Mouse (Mus musculus): Measurements from ENCODE around the gene Nle1.

Nle1 gene

GRCm38 (mm10) chr11:82914711-82915352 lies 6.6 kb upstream of the Nle1 start:
- peak; percentile 74 for DNase-seq

- DNase-seq = no peak
Measured at GRCm38 (mm10) chr11:82910679-82911389, 2.6 kb upstream of the Nle1 start.

DNA sequence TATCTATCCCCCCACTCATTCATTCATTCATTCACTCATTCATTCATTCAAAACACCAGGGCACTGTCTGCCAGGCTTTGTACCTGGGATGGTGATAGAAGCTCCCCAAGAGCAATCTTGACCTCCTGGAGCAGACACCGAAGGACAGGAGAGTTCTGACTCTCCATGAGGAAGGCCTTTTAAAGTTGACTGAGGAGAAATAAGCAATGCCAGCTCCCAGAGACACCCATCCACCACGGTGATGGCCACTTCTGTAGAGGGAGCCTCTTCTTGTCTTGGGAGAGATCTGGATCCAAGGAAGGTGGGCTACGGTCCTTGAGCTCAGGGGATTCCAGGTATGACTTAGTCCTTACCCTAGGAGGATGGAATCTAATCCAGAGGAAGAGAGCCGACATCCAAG lies 2.0 kb upstream of the Nle1 start, which contains the start of gene Unc45b:
Unc45b (plus strand) TSS at position 301 of the 400 bp plus-strand sequence.
- no peak for DNase-seq

- no peak for DNase-seq
Measured at GRCm38 (mm10) chr11:82908608-82908989, 388 bp upstream of the Nle1 start.

- DNase-seq = no peak
Measured at GRCm38 (mm10) chr11:82905816-82906215, 2.4 kb downstream of the Nle1 start.

DNA sequence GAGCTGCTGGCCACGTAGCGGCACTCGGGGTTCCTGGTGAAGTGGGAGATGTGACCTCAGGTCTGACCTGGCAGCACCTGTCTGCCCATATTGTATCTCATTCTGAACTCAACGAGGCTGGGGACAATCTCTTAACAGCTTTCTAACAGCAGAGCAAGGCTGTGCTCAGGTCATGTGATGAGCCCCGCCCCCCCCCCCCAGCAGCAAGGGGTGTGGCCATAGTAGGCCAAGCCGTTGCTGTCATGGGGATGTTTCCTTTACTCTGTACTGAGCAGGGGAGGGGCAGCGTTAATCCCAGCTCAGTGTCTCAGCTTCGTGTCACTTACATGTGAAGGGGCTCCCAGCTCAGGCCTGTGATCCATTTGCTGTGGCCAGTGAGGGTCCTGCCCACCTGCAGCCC lies 3.3 kb downstream of the Nle1 start:
- DNase-seq = no peak

- no peak for DNase-seq
Measured at GRCm38 (mm10) chr11:82901606-82902310, 6.5 kb downstream of the Nle1 start.

DNA sequence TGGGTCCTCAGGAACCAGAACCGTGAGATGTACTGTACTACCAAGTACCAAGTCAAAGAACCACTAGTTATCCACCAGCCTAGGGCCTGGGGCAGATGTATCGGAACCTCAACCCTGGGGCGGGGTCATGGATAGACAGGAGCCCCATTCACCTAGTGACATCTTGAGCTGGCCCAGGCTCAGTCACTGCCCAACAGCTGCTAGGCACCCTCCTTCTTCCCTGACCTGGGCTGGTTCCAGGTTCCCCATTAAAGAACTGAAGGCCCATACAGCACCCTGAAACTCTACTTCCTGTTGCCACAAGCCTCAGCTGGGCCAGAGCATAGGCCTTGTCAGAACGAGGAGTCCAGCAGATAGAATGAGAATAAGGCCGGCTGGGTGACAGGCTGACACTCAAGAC lies 8.5 kb downstream of the Nle1 start:
- no peak for DNase-seq

DNA sequence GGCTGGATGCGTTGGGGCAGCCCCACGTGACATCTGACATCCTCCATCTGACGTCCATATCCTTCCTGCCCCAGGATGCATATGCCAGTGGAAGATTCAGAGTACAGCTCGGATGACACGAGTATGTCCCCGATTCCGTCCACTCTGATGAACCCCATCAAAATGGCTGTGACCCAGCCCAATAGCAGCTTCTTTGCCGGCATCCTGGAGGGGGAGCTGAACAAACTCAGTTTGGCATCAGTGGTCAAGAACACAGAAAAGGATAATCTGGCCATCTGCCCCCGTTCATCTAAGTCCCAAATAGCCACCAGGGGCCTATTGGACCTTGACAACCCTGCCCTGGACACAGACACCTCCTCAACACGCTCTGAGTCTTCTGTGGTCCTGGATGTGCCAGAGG lies 10.7 kb downstream of the Nle1 start:
- DNase-seq = no peak

DNA sequence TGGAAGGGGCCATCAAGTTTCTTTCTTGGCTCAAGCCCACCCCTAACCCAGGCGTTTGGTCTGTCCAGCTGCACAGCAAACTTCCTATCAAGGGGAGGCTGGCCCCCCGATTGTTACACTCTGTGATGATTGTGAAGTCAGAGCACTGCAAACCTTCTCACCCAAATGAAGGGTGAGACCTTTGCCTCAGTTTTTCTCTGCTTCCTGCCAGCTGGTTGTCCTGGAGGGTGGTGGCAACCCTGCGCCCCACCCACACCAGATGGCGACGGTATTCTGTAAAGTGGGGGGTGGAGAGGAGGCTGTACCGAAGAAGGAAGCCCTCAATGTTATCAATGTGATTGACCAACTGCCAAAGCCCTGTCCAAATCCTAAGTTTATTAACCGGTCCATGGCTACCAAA lies 16.3 kb downstream of the Nle1 start, which contains the start of gene Fndc8:
Fndc8 (plus strand) TSS at position 189 of the 400 bp plus-strand sequence.
- DNase-seq = no peak

GRCm38 (mm10) chr11:82890342-82890762 lies 17.9 kb downstream of the Nle1 start, which contains the start of gene Rad51d:
Gene Rad51d, minus strand, starts transcription at chr11:82890614.
- DNase-seq = peak; percentile 91

DNA sequence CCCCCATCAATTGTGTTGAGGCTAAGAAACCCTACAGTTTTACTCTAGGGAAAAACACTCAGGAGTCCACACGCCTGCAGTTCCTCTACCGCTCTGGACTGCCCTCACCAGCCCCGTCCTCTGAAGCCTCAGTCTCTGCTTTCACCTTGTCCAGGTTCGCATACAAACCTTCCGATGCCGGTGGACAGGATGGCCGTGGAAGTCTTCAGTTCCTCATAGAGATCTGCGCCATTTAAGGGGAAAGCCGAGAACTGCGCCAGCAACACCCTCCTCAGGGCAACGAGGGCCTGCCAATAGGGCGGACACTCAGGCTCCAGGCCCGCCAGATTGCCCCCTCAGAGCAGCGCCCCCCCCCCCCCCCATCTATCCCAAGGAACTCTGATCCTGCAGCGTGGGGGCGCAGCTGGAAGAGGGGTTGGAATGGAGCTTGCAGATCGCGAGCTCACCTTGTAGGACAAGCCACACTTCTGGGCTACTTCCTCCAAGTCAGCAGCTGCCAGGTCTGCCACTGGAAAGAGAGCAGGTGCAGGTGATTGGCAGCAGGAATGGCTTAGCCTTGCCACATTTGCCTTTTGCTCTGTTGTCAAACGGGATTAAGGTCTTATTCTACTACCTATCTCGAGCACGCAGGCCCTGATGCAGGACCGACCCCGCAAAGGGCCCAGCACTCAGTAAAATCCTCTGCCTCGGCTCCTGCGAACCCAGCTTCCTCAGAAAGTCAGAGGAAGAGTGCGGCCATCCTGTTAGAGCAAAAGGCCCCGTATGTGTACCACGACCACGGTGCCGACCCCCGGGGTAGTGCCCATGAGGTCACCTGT lies 18.5 kb downstream of the Nle1 start:
- peak; percentile 13 for DNase-seq

GRCm38 (mm10) chr11:82888491-82888946 lies 19.7 kb downstream of the Nle1 start:
- no peak for DNase-seq

- no peak for DNase-seq
Measured at GRCm38 (mm10) chr11:82886559-82886958, 21.7 kb downstream of the Nle1 start.

DNA sequence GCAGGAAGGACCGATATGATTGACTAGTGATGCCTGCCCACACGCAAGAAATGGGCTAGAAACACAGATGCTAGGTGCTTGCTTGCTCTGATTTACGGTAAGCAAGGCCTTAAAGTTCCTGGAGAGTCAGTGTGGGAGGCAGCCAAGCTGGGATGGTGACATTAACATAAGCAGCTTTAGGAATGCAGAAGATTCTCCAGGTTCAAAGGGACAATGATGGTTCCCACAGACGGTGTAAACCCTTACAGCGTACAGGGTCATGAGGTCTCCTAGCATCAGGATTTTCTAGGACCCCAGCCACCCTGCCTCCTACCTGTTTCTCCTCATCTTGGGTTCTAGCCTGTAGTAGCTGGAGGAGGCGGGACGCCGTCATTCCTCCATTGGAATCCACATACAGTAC lies 25.0 kb downstream of the Nle1 start:
- no peak for DNase-seq

DNA sequence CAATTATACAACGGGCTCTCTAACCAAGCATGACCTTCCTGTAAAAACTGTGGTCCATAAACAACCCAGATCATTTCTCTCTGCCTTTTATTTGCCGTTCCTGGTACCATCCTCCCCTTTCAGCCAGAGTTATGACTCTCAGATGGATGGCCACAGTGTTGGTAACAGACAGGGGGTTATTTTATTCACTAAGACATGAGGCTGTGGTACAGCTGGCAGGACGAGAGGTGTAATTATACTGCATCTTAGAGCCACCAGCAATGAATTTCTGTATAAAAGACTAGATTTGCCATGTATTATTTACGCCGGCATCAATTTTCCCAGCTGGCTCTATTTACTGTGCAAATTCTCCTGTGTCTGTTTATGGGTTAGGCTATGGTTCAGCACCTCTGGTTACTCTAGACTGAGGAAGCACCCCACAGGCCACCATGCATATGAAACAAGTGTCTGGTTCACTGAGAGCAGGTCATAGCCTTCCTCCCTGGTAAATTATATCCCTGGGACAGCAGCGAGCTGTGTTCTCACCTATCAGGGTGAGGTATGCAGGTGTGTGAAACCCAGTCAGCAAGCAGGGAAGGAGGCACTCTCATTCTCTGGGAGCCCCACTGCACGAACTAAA lies 30.4 kb downstream of the Nle1 start:
- no peak for DNase-seq

GRCm38 (mm10) chr11:82875631-82876030 lies 32.6 kb downstream of the Nle1 start:
- no peak for DNase-seq

- no peak for DNase-seq
Measured at GRCm38 (mm10) chr11:82874924-82875323, 33.3 kb downstream of the Nle1 start.

GRCm38 (mm10) chr11:82871031-82871446 lies 37.2 kb downstream of the Nle1 start, which contains the start of gene Rffl:
Gene Rffl, minus strand, starts transcription at chr11:82871210.
- peak; percentile 92 for DNase-seq

- peak; percentile 37 for DNase-seq
Measured at GRCm38 (mm10) chr11:82870173-82871030, 37.8 kb downstream of the Nle1 start.
